Mouse (Mus musculus) cerebellum, adult 2 months (tissue): ENCODE measurements around the gene AC140267.1.

Experiments
- CTCF ChIP-seq: fragments of 200-500 bp; IDR thresholded peaks from 2 replicates; pipeline ENCODE4 v1.5.1; 2011; ENCODE audit warnings: low read depth, mild to moderate bottlenecking, control low read depth, low read length, moderate library complexity, borderline replicate concordance; ENCODE audit not compliant: insufficient read depth
- POLR2A ChIP-seq: fragments of 200-500 bp; IDR thresholded peaks from 2 replicates; pipeline ENCODE4 v1.6.1; 2011; ENCODE audit warnings: low read length, control low read depth, borderline replicate concordance; ENCODE audit not compliant: insufficient read depth

DNA sequence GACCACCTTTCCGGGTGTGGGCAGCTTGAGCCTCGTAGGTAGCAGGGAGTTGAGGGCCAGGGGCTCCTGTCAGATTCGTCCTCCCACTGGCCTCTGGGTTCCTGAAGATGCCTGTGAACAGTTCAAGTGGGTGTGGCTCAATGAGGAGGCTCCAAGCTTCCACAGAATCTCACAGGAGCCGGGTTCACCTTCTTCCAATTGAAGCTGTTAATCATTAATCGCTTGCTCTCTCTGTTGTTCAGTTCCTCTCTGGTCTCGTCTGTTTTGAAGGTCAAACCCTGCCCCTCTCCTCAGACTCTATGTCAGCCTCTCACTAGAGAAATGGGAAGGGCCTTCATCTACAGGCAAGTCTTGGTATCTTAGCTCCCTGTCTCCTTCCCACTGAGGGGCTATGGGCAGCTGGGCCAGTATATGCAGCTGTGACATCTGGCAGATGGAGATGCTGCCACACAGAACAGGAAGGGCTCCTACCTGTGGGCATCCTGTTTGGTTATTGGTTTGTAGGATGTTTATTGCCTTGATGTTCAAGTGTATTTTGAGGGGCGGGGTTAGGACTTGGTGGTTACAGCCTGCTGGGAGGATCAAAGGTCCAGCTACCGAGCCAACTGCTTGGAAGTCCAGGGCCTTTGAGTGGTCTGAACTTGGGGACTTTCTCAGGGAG lies 43.9 kb upstream of the AC140267.1 start:
- TF ChIP-seq POLR2A = no peak
- no peak for TF ChIP-seq CTCF
